Mouse (Mus musculus): ENCODE results near the gene AI987944.

Gene AI987944

DNA sequence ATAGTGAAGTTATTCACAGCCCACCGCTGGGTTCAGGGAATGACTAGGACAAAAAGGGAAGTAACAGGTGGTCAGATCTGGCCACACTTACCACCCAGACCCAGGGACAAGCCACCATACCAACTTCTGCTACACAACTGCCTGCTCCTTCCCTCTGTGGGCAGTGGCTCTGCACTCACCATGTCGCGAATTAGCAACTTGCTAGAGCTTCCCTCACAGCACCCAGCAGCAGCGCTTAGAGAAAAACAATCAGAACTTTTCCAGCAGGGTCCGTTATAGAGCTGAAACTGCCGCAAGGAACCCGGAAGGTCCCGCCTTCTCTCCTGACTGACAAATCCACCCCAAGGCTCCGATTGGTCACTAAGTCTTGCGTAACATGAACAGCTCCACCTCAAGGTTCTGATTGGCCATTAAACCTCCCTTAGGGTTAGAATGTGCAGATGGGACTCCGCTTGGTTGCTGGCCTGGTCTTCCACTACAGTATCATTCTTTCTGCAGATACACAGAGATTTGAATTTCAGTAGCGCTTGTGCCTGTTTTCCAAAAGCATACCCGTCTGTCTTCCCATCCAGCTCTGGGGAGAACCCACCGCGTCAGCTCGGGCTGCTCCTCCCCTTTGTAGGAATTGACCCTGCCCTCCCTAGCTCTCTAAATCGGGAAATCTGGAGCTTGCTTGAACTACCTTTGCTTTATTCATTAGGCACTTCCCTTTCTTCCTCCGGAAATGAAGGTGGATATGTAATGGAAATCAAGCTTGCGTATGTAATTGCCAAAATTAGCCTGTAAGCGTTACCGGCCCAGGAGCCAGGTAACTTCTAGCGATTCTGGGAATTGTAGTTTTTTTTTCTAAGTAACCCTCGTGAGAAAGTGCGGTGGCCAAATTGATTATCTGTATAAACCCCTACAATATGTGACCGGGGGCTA is at the start of gene AI987944:
TSS of gene AI987944 (minus strand) at position 332 of the 924 bp plus-strand sequence.
- peak; percentile 93 for DNase-seq

DNA sequence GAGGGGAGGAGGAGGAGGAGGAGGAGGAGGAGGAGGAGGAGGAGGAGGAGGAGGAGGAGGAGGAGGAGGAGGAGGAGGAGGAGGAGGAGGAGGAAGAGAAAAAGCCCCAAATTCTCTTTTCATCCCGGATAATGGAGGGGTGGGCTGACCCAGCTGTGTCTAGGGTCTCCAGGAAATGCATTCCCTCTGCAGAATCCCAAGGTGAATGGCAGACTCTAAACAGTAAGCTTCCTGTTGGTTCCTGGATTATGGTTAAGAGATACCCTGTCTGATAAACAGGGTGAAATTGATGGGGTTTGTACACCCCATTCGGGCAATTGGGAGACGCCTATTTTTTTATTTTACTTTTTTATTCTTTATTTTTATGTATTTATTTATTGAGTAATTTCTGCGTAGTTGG is 951 bp upstream of the AI987944 start:
- peak; percentile 2 for DNase-seq

Data from embryo, embryonic 11 days (tissue).